In genomic region chr19:26261530-26261929, GRCm38 (mm10) we compare ENCODE assay signal across 23 mouse cellular contexts.
A peak's percentile ranks its signal among the peaks of the same experiment; 100 is the strongest.
DNase-seq lines count a peak whose midpoint lies in the region.
"Had no signal": no experiment of that assay in that cellular context is flagged by ENCODE, and none has a peak within 500 bp of the region (broad histone marks: within the 10 kb centered on the region; RNA-seq: fewer than 3 reads in every experiment).

No protein-coding gene starts in this region.

- intact Hi-C loops in left cerebral cortex, postnatal 14 days (cut with DNase I), result no loop called here

- peak; percentile 31 for DNase-seq in layer of hippocampus, adult 9-11 months
- no peak for DNase-seq in layer of hippocampus, adult 9-10 months (ENCODE audit: low spot score)
- DNase-seq in right cerebral cortex, postnatal 25 days, result peak; percentile 16
- no peak for DNase-seq in right cerebral cortex, postnatal 14 days
- peak; percentile 18 to 23 for DNase-seq in left cerebral cortex, postnatal 14 days (ENCODE audit: low spot score in 2 of 2)
- no peak for DNase-seq in ovary, postnatal 14 days (ENCODE audit: low spot score)
- DNase-seq in thymus, postnatal 10 days (ENCODE audit: low spot score in 2 of 2), result no peak
- DNase-seq: adrenal gland, postnatal 25 days; B cell, adult 2 months; cerebellum, adult 18-20 months; cerebellum, postnatal 10 days; gastrocnemius, adult 2 months; gastrocnemius, postnatal 36 days; heart, adult 2 months; kidney, adult 11 months; kidney, postnatal 14 days; layer of hippocampus, postnatal 36 days; lung, adult 18-20 months; midbrain, embryonic 14.5 days; retina, postnatal 1 day; spleen, adult 18-20 months; thymus, adult 18-20 months; thymus, postnatal 4 days had no signal

Comparison
In these comparisons a context has a peak if more than half of its experiments do, and no peak if none do; other contexts are left out.
1. DNase-seq: peak in layer of hippocampus, adult 9-11 months (single experiment), right cerebral cortex, postnatal 25 days (single experiment) and left cerebral cortex, postnatal 14 days (2 of 2); none in layer of hippocampus, adult 9-10 months (single experiment), right cerebral cortex, postnatal 14 days (single experiment), ovary, postnatal 14 days (single experiment) and thymus, postnatal 10 days (0 of 2).